Mouse (Mus musculus) lung, postnatal 14 days (tissue): ENCODE results near the gene Slc18b1.
"Not testable (repeated sequence)": the region's sequence is repeated elsewhere in the genome, so short reads cannot be mapped to it uniquely, and the experiment has no call there.

Source experiments
- DNase-seq: peaks from one replicate; pipeline ENCODE4 v3.0.0; 2021

Gene Slc18b1

GRCm38 (mm10) chr10:23796551-23797503 is at the start of gene Slc18b1:
TSS of gene Slc18b1 (plus strand) at chr10:23796986.
- DNase-seq: peak; percentile 44

DNA sequence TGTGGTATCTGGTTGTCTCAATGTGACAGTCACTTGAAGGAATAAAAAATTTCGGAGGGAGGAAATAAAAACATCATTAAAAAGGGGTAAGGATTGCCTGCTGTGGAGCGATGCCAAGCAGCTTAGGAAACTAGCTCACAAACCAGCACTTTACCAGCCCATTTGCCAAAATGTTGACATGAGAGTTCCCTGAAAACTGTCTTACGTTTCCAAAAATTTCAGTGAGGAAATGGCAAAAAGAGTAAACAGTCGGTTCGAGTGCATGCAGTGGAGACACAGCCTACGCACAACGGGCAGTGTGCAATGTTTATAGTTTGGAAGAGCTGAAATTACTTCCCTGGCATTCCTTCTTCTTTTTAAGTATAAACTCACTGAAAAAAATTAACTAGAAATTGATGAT is 42.6 kb upstream of the Slc18b1 start:
- peak; percentile 2 for DNase-seq

GRCm38 (mm10) chr10:23777288-23777945 is 19.4 kb upstream of the Slc18b1 start:
- no peak for DNase-seq

- DNase-seq: no peak
Observed at GRCm38 (mm10) chr10:23780539-23781275, 16.1 kb upstream of the Slc18b1 start.

DNA sequence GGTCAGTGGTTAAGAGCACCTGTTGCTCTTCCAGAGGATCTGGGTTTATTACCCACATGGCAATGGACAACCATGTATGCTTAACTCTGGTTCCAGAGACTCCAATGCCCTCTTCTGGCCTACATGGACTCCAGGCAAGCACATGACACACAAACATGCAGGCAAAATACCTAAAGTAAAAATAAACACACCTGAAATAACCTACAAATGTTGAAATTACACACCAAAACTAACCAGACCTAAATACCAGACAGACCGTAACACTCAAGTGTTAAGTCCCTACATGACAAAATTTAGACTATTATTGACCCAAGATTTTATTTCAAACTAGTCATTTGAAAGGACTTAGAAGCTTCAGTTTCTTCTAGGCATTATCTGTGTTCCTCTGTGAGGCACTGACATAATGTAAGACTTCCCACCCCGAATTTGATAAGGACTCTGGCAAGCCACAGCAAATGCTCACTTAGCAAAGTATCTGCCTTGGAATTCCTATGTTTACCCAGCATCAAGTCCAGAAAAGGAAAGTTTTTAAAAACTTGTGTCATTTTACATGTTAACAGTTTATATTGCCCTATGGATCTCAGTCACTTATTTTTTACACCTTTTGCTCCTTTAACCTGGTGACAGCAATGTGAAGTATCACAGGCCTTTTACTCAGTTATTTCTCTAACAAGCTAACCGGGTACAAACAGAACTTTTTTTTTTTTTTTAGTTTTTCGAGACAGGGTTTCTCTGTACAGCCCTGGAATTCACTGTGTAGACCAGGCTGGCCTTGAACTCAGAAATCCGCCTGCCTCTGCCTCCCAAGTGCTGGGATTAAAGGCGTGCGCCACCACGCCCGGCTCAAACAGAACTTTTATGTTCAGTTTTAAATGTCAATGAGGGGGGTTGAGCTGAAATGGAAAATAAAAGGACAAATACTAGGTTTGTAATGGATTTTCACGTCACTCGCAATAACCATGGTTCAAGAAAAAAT is 14.7 kb upstream of the Slc18b1 start:
- no peak for DNase-seq

- DNase-seq: no peak
Observed at GRCm38 (mm10) chr10:23782855-23783492, 13.8 kb upstream of the Slc18b1 start.

DNA sequence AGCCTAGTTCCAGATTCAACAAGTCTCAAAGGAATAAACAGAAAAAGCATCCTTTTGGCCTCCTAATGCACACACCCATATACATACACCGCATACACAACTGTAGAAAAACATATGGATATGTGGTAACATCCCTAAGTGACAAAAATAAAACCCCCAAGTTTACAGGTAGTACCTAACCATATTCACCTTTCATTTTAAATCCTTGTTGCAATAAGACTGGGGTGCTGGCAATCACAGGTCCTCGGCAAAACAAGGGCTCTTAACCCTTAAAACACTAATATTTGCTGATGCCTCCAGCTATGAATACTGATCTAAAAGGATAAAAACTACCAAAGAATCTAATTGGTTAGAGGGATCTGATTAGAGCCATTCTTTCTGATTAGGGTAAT is 13.3 kb upstream of the Slc18b1 start:
- DNase-seq: no peak

- no peak for DNase-seq
Observed at GRCm38 (mm10) chr10:23784121-23784520, 12.7 kb upstream of the Slc18b1 start.

DNA sequence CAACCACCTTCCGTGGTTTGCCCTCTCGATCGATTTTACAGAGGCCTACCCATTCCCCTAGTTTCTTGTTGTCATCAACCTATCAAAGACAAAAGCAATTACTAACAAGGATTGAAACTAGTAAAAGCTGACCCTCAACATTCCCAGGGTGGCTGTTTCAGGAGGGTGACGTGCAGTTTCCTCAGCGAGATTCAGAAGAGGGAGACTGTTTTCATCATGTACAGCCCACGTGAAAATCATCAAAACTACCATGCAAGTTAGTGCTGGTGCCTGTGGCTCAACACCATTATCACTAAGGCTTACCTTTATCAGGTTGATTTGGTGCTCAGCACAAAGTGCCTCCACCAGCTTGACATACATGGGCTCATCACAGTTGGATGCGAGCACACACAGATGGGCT is 11.2 kb upstream of the Slc18b1 start:
- not testable (repeated sequence) for DNase-seq

DNA sequence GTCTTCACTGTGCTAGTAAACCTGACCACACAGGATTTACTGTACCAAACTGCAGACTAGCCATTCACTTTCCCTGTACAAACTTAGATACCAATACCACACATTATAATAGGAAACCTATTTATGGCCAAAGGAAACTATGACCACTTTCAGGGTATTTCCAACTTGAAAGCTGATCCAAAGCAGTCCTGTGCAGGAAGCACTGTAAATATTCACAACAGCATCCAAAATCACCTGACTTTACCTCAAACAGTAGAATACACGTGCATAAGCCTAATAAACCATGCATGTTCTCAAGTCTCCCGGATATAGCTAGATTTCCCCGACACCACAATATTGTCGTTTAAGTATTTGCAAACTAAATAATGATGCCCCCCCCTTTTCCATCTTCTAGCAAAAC is 10.7 kb upstream of the Slc18b1 start:
- DNase-seq: no peak

DNA sequence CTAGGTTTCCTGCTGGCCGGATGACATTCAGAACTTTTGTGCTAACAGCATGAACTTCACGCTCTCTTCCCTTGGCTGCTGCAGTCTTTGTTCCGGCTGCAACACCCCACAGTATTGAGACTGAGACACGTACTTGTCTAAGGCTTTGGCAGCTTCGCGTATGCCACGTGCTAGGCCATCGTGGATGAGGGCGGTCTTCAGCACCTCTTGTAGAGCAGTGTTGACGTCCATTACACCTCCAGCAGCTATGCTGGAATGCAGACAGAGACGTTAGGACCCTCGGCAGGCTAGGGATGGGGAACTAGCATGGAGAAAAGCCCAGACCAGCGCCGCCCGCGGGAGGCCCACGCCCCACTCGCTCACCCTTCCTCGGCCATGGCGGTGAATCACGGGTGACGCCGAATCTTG is 10.2 kb upstream of the Slc18b1 start:
- peak; percentile 14 for DNase-seq

- peak; percentile 99 for DNase-seq
Observed at GRCm38 (mm10) chr10:23787062-23787821, 9.5 kb upstream of the Slc18b1 start, which contains the start of gene Rps12. TSS of gene Rps12 (minus strand) at chr10:23787275.

- no peak for DNase-seq
Observed at GRCm38 (mm10) chr10:23788056-23788600, 8.7 kb upstream of the Slc18b1 start.

- DNase-seq: no peak
Observed at GRCm38 (mm10) chr10:23795871-23796520, 790 bp upstream of the Slc18b1 start.

DNA sequence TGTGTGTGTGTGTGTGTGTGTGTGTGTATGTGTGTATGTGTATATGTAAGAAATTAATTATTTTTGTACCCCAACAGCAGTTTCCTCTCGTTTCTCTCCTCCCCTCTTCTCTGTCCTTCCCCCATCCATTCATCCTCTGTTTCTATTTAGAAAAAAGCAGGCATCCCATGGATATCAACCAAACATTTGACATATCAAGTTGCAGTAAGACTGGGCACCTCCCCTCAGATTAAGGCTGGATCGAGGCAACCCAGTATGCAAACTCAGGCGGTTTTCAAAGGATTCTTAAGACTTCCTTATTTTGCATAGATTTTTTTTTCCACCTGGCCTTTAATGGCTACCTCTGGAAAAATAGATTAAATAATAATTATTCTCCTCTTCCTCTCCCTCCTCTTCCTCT is 820 bp downstream of the Slc18b1 start:
- DNase-seq: no peak

- DNase-seq: no peak
Observed at GRCm38 (mm10) chr10:23798142-23798541, 1.4 kb downstream of the Slc18b1 start.

DNA sequence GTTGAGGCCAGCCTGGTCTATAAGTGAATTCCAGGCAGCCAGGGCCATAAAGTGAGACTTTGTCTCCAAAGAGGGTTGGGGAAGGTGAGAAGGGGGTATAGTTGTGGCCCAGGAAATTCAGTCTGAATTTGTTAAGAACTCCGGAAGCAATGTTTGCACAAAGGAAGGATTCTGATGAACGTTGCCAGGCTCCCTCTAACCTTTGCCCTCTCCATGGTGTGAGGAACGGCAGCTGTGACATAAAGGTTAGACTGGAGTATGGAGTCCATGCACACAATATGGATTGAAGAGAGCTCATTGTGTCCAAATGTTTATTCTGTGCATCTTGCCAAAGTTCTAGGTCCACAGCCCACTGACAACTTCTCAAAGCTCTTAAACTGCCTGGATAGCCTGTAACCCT is 3.1 kb downstream of the Slc18b1 start:
- DNase-seq: no peak

DNA sequence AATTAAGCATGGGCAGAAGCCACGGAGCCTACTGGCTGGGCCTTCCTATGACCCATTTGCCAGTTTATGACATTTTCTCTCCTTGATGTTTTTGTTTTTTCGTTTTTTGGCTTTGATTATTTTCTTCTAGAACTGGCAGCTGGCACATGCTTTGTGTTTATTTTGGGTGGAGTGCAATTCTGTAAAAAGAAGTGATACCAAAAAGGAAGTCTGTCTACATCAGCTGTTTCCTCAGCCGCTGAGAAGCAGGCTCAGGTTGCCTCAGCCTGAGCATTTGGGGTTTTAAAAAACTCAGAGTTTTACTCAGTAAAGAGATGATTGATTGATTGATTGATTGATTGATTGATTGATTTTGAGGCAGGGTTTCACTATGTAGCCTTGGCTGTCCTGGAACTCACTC is 6.1 kb downstream of the Slc18b1 start:
- no peak for DNase-seq

DNA sequence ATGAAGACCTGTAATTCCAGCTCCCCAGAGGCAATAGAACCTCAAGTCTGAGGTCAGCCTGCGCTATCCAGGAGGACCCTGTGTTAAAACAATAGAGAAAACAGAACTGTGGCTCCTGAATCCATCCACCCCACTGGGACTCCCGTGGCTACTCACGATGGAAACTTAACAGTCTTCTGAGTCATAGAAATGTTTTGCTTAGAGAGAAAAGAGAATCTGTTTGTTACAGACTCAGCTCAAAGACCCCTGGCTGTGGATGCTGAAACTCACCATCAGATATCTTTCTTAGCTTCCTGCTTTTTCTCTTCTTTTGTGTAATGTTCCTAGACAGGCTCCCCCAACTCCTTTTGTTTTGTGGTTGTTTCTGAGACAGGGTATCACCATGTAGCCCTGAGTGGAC is 7.9 kb downstream of the Slc18b1 start:
- no peak for DNase-seq

DNA sequence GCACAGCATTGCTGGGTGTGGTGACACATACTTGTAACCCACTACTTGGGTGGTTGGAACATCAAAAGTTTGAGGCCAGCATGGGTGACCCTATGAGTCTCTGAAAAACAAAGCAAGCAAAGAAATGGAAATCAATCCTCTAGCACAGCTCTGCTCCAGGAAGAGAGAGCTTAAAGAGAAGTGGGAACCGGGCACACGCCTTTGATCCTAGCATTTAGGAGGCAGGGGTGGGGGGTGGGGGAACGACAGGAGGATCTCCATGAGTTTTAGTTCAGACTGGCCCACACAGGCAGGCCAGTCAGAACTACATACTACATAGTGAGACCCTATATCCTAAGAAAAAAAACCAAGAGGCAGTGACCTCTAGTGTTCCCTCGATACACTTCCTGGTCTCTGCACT is 9.4 kb downstream of the Slc18b1 start:
- DNase-seq: no peak
